Mouse (Mus musculus): ENCODE data around the gene Kmt2c.
A peak's percentile ranks its signal among the peaks of the same experiment; 100 is the strongest.

The Kmt2c gene

GRCm38 (mm10) chr5:25222752-25223702 is 275.6 kb downstream of the Kmt2c start, which contains the start of gene E130116L18Rik:
Gene E130116L18Rik (minus strand): TSS chr5:25223153.
- DNase-seq (ENCODE audit: low spot score): peak; percentile 96

All from testis, postnatal 10 days (tissue).